Mouse (Mus musculus) right cerebral cortex, postnatal 25 days (tissue): ENCODE results near the gene Matn4.

Experiments
- DNase-seq: peaks from one replicate; pipeline ENCODE4 v3.0.0; 2022

Matn4 gene

DNA sequence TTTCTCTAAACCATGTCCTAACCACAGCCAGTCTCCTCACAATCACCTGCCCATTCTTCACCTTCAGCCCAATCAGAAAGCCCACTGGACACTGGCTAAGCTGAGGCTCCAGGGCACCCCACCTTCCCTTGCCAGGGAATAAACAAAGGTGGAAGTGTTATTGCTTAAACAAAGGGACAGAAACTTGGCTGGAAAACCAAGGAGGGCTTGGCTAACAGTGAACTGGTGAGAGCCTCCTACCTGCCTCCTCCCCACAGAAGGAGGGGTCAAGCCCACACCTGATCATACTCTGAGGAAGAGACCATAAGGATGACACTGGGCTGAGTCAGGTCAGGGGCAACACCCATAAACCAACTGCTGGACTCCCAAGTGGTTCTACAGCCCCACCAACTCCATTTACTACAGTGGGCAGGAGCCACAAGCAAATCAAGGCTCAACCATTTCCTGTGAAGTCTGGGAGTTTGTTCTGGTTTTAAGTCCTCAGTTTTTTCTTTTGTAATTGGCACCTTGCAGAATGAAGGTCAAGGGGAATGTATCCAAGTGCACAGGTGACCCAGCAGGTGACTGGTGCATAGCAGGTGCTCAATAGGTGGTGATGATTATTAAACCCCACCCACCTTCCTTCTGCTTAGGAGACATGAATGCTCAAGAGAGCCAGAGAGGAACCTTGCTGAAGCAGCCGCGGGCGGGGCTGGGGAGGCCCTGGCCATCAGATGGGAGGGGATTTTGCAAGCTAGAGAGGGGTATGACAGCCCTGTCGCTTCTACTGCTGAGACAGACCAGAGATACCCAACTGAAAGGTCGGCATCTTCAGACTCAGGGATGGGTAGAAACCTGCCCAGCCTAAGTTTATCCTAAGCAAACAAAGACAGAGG, 30.5 kb upstream of the Matn4 start:
- DNase-seq: no peak

DNA sequence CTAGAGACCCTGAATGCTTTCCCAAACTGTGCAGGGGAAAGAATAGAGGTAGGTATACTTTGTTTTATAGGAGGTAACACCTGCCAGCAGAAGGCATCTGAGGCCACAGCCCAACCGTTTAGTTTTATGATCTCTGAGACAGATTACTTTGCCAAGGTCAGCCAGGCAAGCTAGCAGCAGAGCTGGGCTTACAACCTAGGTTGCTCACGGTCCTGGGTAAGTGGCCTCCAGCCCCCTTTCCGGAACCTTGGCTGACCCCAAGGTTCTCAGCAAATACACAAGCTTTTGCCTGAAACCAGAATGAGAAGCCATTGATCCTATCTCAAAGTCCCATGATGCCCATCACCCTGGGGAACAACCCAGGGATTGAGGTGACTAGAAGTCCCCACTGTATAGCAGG, 29.7 kb upstream of the Matn4 start:
- DNase-seq: no peak

DNA sequence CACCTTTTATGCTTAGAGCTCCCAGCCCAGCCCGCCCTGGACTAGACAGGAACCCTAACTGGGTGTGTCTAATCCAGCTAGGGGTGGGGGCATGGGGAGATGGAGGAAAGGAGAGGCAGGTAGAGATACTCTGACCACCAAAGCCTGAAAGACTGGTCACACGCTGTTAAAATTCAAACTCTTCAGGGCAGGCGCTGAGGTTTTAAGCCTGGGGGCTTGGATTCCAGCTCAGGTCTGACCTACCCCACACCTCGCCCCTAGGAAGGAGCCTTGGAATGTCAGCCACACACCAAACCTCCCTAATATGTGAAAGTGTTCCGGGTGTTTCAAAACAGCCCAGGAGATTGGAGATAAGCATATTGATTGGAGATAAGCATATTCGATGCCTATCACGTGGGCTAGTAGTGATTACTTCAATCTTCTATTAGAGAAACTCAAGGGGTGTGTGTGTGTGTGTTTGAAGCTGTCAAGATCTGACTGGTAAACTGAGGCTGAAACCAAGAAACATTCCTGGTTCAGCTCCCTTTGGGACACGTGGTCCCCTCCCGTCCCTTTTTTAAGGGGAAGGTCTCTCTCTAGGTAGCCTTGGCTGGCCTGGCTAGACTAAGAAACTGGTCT, 28.4 kb upstream of the Matn4 start:
- DNase-seq: no peak

DNA sequence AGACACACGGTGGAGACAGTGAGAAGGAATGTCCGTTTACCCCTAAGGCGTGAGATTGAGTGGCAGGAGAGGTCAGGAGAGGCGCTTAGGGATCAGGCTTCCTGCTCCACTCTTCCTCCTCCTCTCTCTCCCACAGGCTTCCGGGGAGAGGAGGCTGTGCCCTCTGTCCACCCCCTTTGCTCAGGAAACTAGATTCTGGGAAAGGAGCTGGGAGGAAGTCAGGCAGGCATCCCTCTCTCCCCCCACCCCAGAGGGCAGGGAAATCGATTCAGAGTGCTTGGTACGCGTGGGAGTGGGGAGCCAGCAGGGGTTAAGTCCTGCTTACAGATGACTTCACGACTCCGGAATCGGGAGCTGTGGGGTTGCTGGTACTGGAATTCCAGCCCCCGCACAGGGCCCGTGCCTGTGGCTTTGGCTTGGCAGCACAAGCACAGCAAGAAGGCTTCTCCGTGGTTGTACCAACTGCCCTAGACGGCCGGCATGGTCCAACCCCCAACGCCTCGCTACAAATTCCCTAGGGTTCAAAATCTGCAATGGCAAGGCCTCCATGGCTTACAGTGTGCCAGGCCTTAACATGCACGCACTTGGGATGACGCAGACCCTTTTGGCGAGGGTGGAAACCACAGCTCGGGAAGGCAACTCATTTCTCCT, 27.7 kb upstream of the Matn4 start:
- no peak for DNase-seq

DNA sequence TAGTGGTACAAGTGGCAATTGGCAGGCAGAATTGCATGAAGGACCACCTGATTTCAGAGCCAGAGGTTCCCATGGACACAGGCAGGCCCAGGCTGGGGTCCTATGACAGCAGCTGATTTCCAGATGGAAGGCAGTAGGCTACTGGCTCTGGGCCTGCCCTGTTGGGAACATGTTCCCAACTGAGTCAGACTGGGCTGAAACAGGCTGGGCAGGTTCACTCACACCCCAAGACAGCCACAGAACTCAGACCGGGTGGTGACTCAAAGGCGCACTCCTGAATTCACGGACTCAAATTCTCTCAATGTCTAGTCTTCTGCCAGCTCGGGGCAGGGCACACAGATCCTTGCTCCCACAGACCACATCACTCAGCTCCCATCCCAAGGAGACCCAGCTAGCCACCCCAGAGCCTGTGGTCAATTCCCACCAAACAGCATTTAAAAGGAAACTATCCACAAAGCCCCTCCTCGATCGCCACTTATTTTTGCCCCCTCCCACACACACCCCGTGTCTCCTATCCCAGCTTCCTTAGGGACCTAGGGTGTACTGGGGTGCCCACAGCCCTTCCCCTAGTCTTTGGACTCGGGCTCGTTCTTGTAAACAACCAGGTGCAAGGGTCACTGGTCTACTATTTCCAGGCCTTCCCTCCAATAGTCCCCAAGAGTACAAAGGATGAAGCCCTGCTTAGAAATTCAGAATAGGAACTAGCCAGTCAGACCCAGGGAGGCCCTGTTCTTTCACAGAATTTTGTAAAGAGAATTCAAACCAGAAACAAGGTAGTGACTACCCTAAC, 26.9 kb upstream of the Matn4 start:
- no peak for DNase-seq

DNA sequence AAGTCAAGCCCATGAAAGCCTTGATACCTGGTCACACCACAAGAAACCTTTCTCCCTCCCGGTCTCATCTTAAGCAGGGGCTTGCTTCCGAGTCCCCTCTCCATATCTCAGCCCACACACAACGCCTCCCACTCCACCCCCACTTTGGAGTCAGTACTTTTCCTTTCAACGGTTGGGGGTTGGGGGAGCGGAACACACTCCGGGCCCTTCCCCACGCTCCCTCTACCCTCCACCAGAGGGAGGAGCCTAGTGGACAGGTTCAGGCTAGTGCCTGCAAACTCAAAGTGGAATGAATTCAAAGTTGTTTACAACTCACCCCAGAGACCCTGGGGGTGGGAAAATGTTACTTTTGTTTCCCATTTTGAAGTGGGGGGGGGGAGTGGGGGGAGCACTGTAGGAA, 25.7 kb upstream of the Matn4 start:
- DNase-seq: no peak

DNA sequence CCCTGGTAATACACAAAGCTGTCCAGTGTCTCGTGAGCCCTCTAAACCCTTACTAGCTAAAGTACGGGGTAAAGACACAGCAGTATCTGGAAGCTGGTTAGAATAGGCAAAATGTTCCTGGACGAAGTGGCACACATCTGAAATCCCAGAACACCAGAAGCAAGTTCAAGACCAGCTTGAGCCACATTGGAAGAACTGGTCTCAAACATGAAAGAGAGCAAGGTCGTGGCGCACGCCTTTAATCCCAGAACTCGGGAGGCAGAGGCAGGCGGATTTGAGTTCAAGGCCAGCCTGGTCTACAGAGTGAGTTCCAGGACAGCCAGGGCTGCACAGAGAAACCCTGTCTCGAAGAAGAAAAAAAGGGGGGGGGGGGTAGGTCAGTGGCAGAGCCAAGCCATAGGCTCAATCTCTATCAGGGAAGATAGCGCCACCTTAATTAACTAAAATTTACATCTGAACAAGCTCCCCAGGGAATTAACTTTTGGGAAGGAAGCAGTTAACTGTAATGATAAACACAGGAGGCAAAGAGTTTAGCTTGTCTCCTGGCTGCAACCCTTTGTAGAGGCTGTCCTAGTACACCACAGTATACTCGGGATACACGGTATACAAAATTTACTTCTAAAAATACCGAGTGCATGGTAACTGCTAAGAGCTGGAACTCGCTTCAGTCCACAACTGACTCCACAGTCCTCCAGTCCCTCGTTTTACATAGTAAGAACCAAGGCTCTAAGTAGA, 25.1 kb upstream of the Matn4 start:
- no peak for DNase-seq

DNA sequence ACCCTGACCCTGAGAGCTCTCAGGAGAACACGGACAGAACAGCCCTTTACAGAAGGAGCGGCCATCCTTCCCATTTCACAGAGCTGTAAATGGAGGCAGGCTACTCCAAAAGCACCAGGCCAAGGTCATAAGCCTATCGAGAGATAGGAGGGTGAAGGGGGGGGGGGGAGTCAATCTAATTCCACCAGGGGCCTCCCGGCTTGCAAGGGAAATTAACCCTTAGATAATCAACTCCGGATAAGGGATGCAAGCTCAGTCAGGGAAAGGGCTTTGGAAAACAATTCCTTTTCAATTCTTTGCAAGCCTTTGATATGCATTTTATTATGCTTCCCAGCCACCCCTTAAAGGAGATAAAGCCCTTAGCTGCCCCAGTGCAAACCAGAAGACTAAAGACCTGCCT, 23.5 kb upstream of the Matn4 start:
- no peak for DNase-seq

DNA sequence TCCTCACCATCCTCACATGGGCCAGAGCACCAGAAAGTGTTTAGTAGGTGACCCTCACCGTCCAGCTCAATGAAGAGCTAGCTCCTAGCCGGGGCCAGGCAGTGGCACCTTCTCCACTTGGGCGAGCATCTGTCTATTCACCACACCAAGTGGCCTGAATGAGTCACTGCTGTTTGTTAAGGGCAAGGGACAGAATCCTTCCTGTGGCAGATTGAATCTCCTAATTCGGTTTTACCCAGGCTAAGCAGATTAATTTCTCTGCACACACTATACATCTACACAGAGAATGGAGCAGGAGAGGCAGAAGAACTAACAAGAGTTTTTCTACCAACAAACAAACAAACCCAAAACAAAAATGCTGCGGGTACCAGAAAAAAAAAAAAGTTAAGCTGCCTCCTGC, 22.0 kb upstream of the Matn4 start:
- DNase-seq: no peak

DNA sequence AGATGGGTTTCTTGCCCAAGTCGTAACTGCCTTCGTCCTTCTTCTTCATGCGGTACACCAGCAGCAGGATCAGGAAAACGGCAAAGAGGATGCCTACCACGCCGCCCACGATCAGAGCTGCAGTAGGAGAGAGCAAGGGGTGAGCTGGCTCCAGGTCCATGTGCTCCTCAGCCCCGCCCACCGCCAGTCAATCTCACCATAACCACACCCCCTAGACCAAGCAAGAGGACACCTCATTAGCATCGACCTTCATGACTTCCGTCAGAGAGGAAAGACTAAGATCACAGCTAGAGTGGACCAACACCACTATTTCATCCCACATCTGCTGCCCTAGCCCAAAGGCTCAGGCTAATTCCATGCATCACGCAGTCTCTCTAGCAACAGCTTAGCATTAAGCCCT, 21.2 kb upstream of the Matn4 start:
- no peak for DNase-seq

DNA sequence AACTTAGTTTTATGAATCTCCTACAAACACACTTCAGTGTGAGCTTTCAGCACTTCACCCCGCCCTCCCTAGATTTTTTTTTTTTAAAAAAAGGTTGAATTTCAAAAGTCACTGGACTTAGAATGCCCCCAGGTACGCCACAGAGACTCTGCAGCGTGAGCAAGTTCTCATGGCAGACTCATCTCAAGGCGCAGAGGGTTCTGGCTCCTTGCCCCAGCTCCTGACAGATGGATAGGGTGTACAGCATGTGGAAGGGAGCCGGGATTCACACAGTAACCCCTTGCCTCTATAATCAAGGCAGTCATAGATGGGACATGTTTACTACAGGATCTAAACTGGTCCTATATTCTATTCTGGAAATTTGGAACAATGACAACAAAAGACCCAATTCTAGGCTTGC, 20.4 kb upstream of the Matn4 start:
- DNase-seq: no peak

DNA sequence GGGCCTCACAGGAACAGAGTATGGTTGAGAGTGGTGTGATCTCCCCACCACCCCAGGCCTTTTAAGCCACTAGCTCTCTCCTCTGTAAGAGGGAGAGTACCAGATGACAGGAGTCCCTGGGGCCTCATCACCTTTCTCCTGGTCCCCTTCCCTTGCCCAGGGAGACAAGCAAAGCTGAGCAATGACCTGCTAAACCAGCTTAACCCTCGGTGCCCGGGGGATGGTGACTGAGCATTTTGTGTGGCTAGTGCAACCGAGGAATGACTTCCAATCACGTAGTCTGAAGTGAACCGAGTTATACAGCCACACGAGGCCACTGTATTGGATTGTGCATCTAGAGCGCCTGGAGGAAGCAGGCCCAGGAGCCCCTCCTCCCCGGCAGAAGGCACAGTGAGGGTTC, 19.4 kb upstream of the Matn4 start:
- DNase-seq: no peak

DNA sequence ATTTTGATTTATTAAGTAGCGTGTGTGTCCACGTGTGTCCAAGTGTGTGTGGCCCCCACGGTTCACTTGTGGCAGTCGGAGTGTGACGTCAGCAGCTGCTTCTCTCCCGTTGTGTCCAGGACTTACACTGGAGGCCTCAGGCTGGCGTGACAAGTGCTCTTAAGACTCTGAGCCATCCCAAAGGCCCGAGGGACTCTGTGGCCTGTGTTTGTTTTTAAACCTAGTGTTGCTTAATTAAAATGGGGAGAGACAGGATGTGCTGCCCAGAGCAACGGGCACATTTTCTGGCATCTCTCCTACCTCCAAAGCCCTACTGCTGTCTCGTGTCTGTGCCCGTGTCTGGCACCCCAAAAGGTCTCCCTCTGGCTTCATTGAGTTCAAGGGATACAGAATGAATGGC, 18.5 kb upstream of the Matn4 start:
- DNase-seq: no peak

DNA sequence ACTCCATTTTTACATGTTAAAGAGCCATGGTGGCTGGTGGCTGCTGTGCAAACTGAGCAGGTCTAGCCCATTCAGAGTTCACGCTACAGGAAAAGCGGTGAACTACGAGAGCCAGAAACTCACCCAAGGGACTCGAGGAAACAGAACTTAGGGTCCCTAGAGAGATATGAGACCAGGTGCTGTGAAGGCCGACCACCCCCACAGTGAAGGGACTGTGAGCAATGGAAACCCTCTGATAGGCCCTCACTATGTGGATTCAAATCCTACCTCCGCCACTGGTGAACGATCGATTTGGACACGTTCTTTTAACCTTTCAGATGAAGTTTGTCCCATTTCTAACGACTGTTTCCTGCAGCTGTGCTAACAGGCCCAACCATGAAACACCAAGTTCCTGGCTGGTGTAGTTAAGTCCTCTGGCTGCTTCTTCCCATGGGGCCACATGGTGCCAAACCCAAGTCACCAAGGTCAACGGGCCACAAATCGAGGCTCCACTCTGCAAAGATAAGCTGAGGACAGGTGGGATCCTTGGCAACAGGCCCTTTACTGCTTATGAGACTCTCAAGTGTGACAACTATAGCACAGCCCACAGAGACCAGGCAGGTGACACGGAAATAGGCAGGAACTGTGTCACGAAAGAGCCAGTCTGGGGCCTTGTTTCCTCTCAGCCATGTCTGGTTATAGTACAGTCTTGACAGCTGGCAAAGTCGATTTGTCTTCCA, 17.9 kb upstream of the Matn4 start:
- no peak for DNase-seq

DNA sequence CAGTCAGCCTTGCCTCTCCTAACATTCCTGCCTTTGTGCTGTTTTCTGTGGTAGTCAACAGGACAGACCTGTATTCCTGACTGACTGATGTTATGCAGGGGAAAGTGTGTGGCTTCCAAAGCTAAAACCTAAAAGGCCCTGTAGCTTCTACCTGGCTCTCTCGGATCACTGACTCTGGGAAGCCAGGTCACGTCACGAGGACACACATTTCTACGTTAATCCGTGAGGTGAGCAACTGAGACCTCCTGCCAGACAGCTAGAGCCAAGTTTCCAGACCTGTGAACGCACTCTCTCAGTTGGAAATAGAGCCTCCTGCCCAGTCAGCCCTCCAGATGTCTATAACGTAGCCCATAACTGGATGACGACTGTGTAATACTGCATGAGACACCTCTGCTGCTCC, 17.0 kb upstream of the Matn4 start:
- DNase-seq: no peak

DNA sequence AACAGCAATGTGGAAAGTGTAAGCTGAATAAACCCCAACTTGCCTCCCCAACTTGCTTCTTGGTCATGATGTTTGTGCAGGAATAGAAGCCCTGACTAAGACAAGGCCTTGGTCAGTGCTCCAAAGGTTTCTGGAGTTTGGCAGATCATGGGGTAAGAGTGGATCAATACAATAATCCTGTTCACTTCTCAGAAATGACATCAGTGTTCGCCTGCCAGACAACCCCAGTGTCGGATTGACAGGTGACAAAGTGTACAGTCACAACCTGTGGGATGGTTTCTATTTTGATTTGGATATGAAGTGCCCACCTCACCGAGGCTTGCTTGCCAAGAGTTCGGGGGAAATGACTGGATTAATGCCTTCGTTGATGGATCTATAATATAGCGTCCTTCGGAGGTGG, 16.3 kb upstream of the Matn4 start:
- DNase-seq: no peak

DNA sequence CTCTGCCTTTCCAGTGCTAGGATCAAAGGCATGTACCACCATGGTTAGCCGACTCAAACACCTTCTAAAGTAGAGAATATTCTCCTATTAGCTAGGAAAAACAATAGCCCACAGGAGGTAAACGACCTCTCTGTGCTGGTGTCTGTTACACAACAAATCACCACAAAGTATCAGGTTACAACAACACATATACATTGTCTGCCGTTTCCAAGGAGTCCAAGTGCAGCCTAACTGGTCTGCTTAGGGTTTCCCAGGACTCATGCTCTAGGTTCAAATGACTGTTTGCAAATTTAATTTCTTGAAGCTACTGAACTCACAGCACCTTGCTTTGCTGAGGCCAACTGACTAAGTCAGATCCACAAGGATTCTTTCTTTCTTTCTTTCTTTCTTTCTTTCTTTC, 14.5 kb upstream of the Matn4 start:
- no peak for DNase-seq

DNA sequence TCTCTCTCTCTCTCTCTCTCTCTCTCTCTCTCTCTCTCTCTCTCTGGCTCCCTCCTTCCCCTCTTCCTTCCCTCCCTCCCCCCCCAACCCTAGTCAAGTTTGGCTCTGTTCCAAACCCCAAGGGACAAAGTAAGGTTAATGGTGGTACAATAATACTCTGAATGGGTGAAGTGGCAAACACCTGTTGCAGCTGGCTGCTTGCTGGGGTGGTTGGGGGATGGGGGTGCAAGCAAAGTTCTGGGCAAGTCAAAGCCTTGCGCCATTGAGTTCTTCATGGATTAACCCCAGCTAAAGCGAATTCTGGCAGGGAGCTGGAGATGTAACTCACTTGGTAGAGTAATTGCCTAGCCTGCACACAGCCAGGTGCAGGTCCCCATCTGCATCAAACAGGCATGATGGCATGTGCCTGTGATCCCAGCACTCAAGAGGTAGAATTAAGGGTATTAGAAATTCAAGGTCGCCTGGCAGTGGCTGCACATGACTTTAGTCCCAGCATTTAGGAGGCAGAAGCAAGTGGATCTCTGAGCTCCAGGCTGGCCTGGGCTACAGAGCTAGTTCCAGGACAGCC, 13.4 kb upstream of the Matn4 start:
- DNase-seq: no peak

DNA sequence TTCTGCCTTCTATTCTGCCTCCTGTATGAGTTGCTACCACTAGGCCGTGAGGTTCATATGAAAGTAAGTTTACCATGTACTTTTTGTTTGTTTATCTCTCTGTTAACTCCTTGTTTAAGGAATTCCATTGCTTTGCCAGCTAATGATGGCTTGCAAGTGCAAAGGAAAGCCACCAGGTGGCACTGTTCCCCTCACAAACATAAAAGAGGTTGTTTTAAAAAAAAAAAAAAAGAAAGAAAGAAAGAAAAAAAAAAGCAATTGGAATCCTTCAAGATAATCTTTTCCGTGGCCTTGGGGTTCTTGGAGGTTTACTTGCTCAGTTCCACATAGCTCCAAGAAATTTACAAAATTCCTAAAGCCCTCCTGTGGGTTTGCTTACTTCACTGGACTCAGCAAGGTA, 12.2 kb upstream of the Matn4 start:
- no peak for DNase-seq

DNA sequence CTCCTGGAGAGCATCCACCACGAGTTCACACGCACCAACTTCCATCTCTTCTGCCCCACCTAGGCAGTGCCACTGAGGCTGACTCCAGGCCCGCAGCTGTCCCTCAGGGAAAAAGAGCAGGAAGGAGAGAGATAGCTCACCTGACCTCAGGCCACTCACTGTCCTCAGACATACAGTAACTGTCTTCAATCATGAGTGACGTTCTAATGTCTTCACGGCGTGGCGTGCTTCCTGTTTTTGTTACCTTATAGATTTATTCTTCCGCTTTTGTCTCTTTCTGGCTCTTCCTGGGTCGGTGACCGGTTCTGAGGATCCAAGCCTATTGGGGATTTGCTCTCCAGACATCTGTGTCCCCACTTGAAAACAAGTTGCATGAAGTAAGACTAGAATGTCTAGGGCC, 9.6 kb upstream of the Matn4 start:
- DNase-seq: no peak

DNA sequence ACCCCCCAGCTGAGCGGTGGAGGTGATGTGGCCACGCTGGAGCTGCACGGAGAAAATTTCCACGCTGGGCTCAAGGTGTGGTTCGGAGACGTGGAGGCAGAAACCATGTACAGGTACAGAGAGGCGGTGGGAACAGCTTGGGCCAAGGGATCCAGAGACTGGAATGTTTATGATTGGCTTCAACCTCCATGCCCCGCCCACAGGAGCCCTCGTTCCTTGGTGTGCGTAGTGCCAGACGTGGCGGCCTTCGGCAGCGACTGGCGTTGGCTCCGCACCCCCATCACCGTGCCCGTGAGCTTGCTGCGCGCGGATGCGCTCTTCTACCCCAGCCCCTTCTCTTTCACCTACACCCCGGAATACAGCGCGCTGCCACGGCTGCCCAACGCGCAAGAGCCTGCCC, 9.2 kb upstream of the Matn4 start:
- no peak for DNase-seq

DNA sequence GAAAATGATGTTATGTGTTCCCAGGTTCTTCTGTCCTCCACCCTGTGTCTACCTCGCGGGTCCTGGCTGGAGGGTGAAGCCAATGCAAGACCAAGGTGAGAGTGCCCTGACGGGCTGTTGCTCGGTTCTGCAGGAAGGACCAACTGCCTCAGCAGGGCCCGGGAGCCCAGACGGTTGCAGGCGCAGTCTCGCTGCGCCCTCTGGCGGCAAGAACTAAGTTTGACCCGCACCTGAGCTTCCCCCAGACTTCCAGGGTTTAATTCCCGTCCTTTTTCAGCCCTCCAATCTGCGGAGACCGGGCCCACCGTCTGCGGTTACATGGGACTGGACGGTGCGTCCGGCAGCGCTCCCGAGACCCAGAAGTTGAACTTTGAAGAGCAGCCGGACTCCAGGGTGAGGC, 2.7 kb upstream of the Matn4 start:
- DNase-seq: peak; percentile 63
